Mouse (Mus musculus): ENCODE data around the gene Surf2. TPM values are rescaled to one million over a fixed set of nuclear protein-coding genes. Genes with fewer than 3 reads are reported as not detected.
"Not testable (repeated sequence)": the region's sequence is repeated elsewhere in the genome, so short reads cannot be mapped to it uniquely, and the experiment has no call there.

Surf2 gene
- polyA plus RNA-seq (2016; fragmentation: Nextera tagmentation; extraction: Ambion mirVana): 39.9 and 45.7 TPM in 2 replicates

DNA sequence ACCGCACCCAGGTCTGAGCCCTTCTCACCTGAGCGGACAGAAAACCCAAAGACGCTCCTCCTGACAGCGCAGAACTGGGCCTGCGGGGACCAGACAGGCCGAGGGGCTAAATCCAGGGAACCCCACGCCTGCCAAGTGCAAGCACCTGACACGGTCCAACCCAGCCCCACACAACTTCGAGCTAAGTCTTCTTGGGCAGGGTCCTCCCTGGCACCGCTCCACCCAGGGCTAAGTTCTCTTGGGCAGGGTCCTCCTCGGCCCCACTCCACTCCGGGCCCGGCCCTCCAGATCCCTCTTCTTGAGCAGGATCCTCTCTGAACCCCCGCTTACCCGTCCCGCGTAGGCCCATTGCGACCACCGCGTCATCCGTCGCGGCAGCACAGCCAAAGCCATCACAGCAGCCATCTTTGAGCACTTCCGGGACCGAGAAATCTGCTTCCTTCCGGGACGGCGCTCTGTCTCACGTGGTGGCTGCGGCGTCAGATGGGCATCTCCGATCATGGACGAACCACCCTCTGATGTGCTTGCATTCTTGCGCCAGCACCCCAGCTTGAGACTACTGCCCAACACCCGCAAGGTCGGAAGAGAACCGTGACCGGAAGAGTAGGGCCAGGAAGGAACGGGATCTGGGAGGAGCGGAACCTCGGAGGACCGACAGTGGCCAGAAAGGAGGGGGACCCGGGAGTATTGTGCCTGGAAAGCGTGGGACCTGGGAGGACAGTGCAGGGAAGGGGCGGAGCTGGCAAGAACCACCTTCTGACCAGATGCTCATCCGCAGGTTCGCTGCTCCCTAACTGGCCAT is at the start of gene Surf2, which contains the start of gene Surf1:
Surf2 (plus strand) TSS at position 441 of the 802 bp plus-strand sequence.
Surf1 (minus strand) TSS at position 604 of the 802 bp plus-strand sequence.
- Histone ChIP-seq H3K36me3 (peaks cover 70% of the 10 kb centered on the region), H3K9me3 (no peaks in the 10 kb centered on the region), H3K27me3 (ENCODE audit: insufficient read depth, poor library complexity, severe bottlenecking) (no peaks in the 10 kb centered on the region), H3K4me3 (peak within 1 kb of the TSS; percentile 76), H3K27ac (peak within 1 kb of the TSS; percentile 90), H3K4me1 (peaks cover 41% of the 10 kb centered on the region)
- peak; percentile 94 for DNase-seq (ENCODE audit: low spot score)
- WGBS: 2% methylated on average over 47 of the region's 47 CpGs

GRCm38 (mm10) chr2:26870666-26871065 is 45.5 kb upstream of the Surf2 start:
- Histone ChIP-seq H3K27ac (no peak overlapping the region), H3K27me3 (ENCODE audit: insufficient read depth, poor library complexity, severe bottlenecking) (peaks cover 15% of the 10 kb centered on the region; the same call in 1 of the 2 replicates), H3K4me3 (no peak overlapping the region), H3K4me1 (no peaks in the 10 kb centered on the region), H3K9me3 (no peaks in the 10 kb centered on the region), H3K36me3 (no peaks in the 10 kb centered on the region)
- 51% methylated on average over 6 of the region's 6 CpGs for WGBS
- no peak for DNase-seq (ENCODE audit: low spot score)

DNA sequence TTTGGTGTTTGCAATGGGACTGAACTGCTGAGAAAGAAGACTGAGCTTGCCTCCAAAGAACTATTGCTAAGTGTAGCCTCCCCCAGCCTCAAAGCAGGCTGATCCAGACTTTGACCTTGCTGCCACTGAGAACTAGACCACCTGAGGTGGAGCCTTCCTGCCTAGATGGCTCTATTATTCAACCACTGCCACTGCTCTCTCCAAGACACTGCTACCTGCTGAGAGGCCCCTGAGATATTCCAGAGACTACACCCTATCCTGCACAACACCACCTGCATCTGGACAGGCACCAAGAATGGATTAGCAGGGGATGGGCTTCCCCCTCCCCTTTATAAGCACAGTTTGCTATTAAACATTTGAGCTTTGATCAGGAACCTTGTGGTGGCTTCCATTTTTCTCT is 37.6 kb upstream of the Surf2 start:
- Histone ChIP-seq H3K27ac (no peak overlapping the region), H3K4me3 (no peak overlapping the region), H3K4me1 (no peaks in the 10 kb centered on the region), H3K9me3 (0 out of 2 replicates have a peak, but pooled peaks cover 3% of the 10 kb centered on the region), H3K36me3 (no peaks in the 10 kb centered on the region), H3K27me3 (ENCODE audit: insufficient read depth, poor library complexity, severe bottlenecking) (no peaks in the 10 kb centered on the region)
- DNase-seq (ENCODE audit: low spot score): no peak

DNA sequence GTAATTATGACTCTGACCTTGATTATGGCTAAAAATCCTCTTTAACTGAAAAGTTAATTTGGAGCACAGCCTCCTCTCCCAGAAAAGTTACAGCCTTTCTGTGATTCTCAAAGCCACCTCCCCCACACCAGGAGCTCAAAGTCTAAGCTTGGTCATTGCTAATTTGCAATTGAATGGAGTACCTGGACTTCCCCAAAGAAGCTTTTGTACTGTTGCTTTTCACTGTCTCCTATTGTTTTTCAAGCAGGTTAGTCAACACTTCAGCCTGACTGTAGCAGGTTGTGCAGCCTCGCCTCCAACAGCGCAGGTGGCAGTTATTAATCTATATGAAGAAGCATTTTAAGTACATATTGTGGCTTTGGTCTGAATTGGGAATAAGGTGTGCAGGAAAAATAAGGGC is 30.6 kb upstream of the Surf2 start:
- H3K4me3 ChIP-seq; H3K27me3 ChIP-seq (ENCODE audit: insufficient read depth, poor library complexity, severe bottlenecking); H3K4me1 ChIP-seq; DNase-seq (ENCODE audit: low spot score); H3K9me3 ChIP-seq; H3K27ac ChIP-seq: not testable (repeated sequence)
- H3K36me3 ChIP-seq: peaks cover 38% of the 10 kb centered on the region
- WGBS: 88% methylated on average over 2 of the region's 2 CpGs

- not testable (repeated sequence) for H3K4me1 ChIP-seq; H3K4me3 ChIP-seq; H3K27ac ChIP-seq; H3K27me3 ChIP-seq (ENCODE audit: insufficient read depth, poor library complexity, severe bottlenecking); DNase-seq (ENCODE audit: low spot score); H3K9me3 ChIP-seq
- H3K36me3 ChIP-seq: peaks cover 44% of the 10 kb centered on the region
- WGBS: 88% methylated on average over 4 of the region's 4 CpGs
These were observed 30.0 kb upstream of the Surf2 start for GRCm38 (mm10) chr2:26886170-26886569.

- Histone ChIP-seq H3K4me1 (no peaks in the 10 kb centered on the region), H3K36me3 (peaks cover 87% of the 10 kb centered on the region), H3K4me3 (no peak overlapping the region), H3K27me3 (ENCODE audit: insufficient read depth, poor library complexity, severe bottlenecking) (no peaks in the 10 kb centered on the region), H3K27ac (no peak overlapping the region), H3K9me3 (no peaks in the 10 kb centered on the region)
- 90% methylated on average over 4 of the region's 4 CpGs for WGBS
- peak; percentile 25 for DNase-seq (ENCODE audit: low spot score)
These were observed 20.3 kb upstream of the Surf2 start for GRCm38 (mm10) chr2:26895898-26896297.

GRCm38 (mm10) chr2:26900731-26901130 is 15.4 kb upstream of the Surf2 start:
- Histone ChIP-seq H3K27me3 (ENCODE audit: insufficient read depth, poor library complexity, severe bottlenecking) (no peaks in the 10 kb centered on the region), H3K9me3 (no peaks in the 10 kb centered on the region), H3K4me3 (no peak overlapping the region), H3K4me1 (peaks cover 18% of the 10 kb centered on the region), H3K27ac (no peak overlapping the region), H3K36me3 (peaks cover 52% of the 10 kb centered on the region)
- peak; percentile 51 for DNase-seq (ENCODE audit: low spot score)
- WGBS: 84% methylated on average over 1 of the region's 1 CpGs

- Histone ChIP-seq H3K9me3 (no peaks in the 10 kb centered on the region), H3K27ac (peak overlapping the region; percentile 89), H3K4me1 (peaks cover 18% of the 10 kb centered on the region), H3K4me3 (peak overlapping the region; percentile 90), H3K27me3 (ENCODE audit: insufficient read depth, poor library complexity, severe bottlenecking) (no peaks in the 10 kb centered on the region), H3K36me3 (peaks cover 52% of the 10 kb centered on the region)
- no peak for DNase-seq (ENCODE audit: low spot score)
- 6% methylated on average over 7 of the region's 7 CpGs for WGBS
These were observed 14.2 kb upstream of the Surf2 start for GRCm38 (mm10) chr2:26901834-26902400.

DNA sequence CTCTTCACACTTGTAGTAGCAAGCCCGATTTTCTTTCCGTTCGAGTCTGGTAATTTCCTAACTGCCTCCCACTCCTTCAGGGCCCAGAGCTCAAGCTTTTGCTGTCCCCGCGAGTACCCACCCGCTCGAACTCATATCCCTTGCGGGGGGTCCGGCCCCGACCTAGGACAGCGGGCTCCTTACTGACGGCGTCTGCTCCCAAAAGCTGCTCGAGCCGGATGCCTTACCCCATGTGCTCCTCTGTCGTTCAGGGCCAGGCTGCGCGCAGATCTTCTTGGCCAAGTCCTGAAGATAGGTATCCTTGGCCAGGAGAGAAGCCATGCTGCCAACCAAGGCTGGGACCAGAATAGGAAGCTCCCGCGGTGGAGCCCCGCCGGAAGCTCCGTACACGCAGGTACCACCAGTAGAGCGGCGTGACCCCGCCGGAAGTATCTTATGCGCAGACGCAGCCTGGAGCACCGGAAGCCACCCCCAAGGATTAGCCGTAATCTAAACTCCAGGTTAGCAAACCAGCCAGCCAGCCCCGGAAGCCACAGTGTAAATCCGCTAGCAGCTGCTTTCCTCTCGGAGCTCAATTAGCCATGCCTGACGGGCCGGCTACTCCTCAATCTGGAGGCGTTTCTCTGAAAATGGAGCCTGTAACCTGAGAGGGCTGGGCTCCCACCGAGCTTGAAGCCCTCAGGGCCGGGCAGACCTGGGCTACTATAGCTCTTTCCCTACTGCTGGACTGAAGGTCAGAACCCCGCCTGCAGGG is 13.5 kb upstream of the Surf2 start, which contains the start of gene Surf6:
Surf6 (minus strand) TSS at position 413 of the 754 bp plus-strand sequence.
- DNase-seq (ENCODE audit: low spot score): peak; percentile 99
- H3K36me3 ChIP-seq: peaks cover 52% of the 10 kb centered on the region
- WGBS: under 1% methylated on average over 41 of the region's 41 CpGs
- no peaks in the 10 kb centered on the region for H3K9me3 ChIP-seq
- H3K4me1 ChIP-seq: peaks cover 22% of the 10 kb centered on the region
- H3K27ac ChIP-seq: peak within 1 kb of the TSS; percentile 89
- peak within 1 kb of the TSS; percentile 90 for H3K4me3 ChIP-seq
- no peaks in the 10 kb centered on the region for H3K27me3 ChIP-seq (ENCODE audit: insufficient read depth, poor library complexity, severe bottlenecking)

DNA sequence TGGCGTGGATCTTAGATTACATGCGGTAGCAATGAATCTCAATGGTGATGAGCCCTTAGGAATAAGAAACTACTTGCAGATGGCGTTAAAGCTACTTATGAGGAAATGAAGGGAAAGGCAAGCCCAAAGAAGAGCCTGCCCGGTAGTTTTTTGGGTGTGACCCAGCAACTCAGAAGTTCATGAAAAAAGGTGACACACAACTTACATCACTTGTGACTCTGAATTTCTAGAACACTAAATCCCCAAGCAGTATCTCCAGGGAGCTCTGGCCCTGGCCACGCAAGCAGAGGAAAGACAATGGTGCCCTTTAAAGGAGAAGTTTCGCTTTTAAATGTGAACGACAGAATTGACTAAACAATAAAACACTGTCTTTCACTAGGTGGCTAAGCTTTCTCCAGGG is 12.9 kb upstream of the Surf2 start:
- Histone ChIP-seq H3K27me3 (ENCODE audit: insufficient read depth, poor library complexity, severe bottlenecking) (no peaks in the 10 kb centered on the region), H3K36me3 (peaks cover 52% of the 10 kb centered on the region), H3K4me3 (peak overlapping the region; percentile 90), H3K27ac (peak overlapping the region; percentile 89), H3K4me1 (peaks cover 29% of the 10 kb centered on the region), H3K9me3 (no peaks in the 10 kb centered on the region)
- WGBS: 17% methylated on average over 7 of the region's 7 CpGs
- DNase-seq (ENCODE audit: low spot score): no peak

GRCm38 (mm10) chr2:26905936-26906335 is 10.2 kb upstream of the Surf2 start:
- Histone ChIP-seq H3K9me3 (no peaks in the 10 kb centered on the region), H3K27me3 (ENCODE audit: insufficient read depth, poor library complexity, severe bottlenecking) (no peaks in the 10 kb centered on the region), H3K4me1 (peaks cover 38% of the 10 kb centered on the region), H3K4me3 (no peak overlapping the region), H3K27ac (no peak overlapping the region), H3K36me3 (peaks cover 38% of the 10 kb centered on the region)
- no peak for DNase-seq (ENCODE audit: low spot score)
- WGBS: 83% methylated on average over 2 of the region's 2 CpGs

DNA sequence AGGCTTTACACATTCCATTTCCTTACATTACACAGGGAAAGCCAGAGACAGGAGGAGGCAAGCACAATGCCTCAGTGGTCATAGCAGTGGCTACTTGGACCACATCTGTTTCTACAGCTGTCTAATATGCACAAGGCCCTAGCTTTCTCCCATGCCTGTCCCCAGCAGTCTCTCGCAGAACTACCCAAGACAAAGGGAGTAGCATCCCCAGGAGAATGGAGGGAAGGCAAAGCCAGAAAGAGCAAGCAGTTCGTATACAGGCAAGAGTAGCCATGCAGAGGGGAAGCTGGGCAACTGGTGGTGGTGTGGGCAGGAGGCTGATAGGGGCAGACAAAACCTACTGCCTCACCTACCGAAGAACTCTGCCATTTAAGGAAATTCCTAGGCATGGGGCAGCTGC is 9.7 kb upstream of the Surf2 start:
- no peak overlapping the region for H3K4me3 ChIP-seq
- peaks cover 39% of the 10 kb centered on the region for H3K36me3 ChIP-seq
- H3K27ac ChIP-seq: no peak overlapping the region
- no peaks in the 10 kb centered on the region for H3K27me3 ChIP-seq (ENCODE audit: insufficient read depth, poor library complexity, severe bottlenecking)
- 93% methylated on average over 3 of the region's 3 CpGs for WGBS
- DNase-seq (ENCODE audit: low spot score): no peak
- peaks cover 36% of the 10 kb centered on the region for H3K4me1 ChIP-seq
- no peaks in the 10 kb centered on the region for H3K9me3 ChIP-seq

GRCm38 (mm10) chr2:26907109-26907508 is 9.1 kb upstream of the Surf2 start:
- Histone ChIP-seq H3K9me3 (no peaks in the 10 kb centered on the region), H3K36me3 (peaks cover 46% of the 10 kb centered on the region), H3K4me3 (no peak overlapping the region), H3K4me1 (peaks cover 36% of the 10 kb centered on the region), H3K27ac (no peak overlapping the region), H3K27me3 (ENCODE audit: insufficient read depth, poor library complexity, severe bottlenecking) (no peaks in the 10 kb centered on the region)
- DNase-seq (ENCODE audit: low spot score): no peak
- 59% methylated on average over 4 of the region's 4 CpGs for WGBS
